Mouse (Mus musculus) adrenal gland, postnatal 10 days (tissue): Measurements from ENCODE around the gene Map2k7. TPM values are rescaled to one million over a fixed set of nuclear protein-coding genes. Genes with fewer than 3 reads are reported as not detected.
A peak's percentile ranks its signal among the peaks of the same experiment; 100 is the strongest.

Experiments
- DNase-seq: peaks from one replicate; pipeline ENCODE4 v3.0.0; 2021; ENCODE audit warnings: mixed read lengths
- long read RNA-seq, 2 experiments: library from polyadenylated mRNA; stranded (forward); transcript quantifications; one replicate each; pipeline ENCODE4 v2.0.0; 2021
- total RNA-seq, 2 experiments: library from RNA; stranded (reverse); gene quantifications; 2 replicates each; pipeline ENCODE4 v1.2.3; 2021

Map2k7 gene
- total RNA-seq = 10 to 100 TPM; 78.2 to 79.0 TPM
- long read RNA-seq, experiment 1, transcript Map2k7-206 (11 exons, 3,497 nt) = major isoform, 13 of 51 reads
- long read RNA-seq, experiment 1, transcript Map2k7-202 (12 exons, 3,525 nt) = minor isoform, 8 of 51 reads
- long read RNA-seq, experiment 1, partial matches to known transcripts = 17 of 51 reads
- long read RNA-seq, experiment 1, other reads (novel, unspliced or antisense) = 6 of 51 reads
- long read RNA-seq, experiment 2, transcript Map2k7-206 (11 exons, 3,497 nt) = minor isoform, 10 of 33 reads
- long read RNA-seq, experiment 2, transcript Map2k7-202 (12 exons, 3,525 nt) = major isoform, 13 of 33 reads
- long read RNA-seq, experiment 2, partial matches to known transcripts = 2 of 33 reads
- long read RNA-seq, experiment 2, other reads (novel, unspliced or antisense) = 3 of 33 reads

DNA sequence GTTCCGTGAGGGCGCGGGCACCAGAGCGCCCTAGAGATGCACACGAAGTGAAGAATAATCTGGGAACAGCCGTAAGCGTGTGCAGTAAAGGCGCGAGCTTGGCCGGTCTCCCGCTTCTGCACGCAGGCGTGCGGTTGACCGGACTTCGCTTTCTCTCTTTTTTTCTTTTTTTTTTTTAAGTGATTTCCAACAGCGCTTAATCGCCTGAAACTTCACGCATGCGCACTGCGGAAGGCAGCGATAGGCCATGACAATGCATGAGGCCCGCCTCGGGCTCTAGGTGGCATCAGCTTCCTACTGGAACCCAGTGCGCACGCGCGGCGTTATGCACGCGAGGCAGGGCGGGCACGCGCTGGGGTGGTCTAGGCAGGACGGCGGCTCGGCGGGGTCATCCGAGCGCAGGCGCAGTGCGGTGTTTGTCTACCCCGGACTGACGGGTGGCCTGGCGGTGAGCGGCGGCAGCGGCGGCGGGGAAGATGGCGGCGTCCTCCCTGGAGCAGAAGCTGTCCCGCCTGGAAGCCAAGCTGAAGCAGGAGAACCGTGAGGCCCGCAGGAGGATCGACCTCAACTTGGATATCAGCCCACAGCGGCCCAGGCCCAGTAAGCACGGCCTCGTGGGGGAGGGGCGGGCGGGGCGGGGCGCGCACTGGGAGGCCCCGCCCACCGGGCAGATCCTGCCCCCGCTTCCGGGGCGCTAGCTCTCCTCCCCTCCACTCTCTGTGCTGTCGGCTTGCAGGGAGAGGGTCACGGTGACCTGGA lies at the start of gene Map2k7, which contains the start of gene Gm49320:
Gene Map2k7 (plus strand): TSS at position 307 of the 759 bp plus-strand sequence.
Gene Gm49320 (plus strand): TSS at position 432 of the 759 bp plus-strand sequence.
- peak; percentile 100 for DNase-seq

DNA sequence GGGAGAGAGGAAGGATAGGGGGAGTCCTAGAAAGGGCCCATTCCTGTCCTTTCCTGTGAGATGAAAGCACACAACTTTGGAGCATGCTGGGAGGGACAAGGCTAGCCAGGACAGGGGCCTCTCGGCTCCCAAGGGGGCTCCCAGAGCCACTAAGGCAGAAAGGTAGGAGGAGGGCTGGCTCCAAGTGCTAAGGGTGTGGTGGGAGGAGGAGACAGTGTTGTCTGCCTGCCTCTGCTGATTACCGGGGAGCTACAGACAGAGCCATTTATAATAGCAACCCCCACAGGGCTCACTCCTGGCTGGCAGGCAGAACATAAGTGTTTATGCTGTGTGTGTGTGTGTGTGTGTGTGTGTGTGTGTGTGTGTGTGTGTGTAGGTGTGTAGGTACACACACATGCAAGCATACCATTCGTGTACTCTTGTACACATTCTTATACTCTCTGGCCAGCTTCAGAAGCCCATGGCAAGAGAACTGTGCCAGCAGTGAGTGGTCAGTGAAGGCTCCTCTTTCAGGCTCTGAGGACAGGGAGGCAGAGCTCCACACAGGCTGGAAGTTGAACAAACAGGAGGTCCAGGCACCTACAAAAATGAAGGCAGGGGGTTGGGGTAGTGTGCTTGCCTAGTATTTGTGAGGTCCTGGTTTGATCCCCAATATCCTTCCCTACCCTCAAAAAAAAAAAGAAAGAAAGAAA lies 49.4 kb upstream of the Map2k7 start:
- DNase-seq = no peak

DNA sequence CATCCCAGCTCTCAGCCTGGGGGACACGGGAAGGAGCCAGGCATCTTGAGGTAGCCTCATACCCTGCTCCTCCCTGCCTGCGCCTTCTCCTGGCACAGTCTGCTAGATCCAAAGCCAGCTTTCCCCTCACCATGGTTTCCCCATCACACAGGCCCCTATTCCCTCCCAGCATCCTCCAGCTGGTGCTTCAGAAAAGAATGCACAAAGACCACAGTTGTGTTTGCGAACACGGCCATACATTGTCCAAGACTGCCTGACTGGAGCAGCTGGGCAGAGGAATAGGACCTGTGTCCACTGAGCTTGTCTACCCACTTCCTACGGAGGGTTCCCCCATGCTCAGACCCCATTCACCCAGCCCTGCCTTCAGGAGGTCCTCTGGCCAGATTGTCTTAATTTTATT lies 46.2 kb upstream of the Map2k7 start:
- DNase-seq = no peak

DNA sequence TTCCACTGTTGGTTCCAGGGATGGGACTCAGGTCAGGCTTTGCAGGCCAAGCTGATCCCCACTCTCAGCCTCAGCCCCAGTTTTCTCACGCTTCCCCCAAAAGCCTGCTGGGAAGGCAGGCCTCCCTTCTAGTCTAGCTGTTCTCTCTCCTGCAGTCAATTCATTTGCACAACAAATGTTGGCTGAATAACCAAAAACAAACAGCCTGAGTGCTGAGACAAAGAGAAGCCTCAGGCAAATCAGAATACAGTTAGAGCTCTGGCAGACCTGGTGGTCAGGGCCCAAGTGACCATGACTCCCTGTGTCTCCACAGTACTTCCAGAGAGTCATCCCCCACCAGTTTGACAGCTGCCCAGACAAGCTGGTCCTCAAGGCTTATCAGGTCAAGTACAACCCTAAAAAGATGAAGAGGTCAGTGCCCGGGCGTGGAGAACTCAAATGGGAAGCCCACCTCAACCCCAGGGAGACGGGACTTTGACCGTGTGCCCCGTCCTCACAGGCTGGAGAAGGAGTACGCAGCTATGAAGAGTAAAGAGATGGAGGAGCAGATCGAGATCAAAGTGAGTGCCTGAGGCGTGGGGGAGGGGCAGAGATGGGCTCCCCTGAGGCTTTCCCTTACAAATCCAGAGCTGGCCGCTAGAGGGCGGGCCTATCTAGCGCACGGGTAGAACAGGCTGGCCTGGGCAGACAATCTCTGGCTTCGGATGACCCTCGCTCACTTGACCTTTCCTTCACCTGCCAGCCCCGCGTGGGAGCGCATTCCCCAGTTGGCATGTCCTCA lies 45.5 kb upstream of the Map2k7 start:
- DNase-seq = peak; percentile 95

DNA sequence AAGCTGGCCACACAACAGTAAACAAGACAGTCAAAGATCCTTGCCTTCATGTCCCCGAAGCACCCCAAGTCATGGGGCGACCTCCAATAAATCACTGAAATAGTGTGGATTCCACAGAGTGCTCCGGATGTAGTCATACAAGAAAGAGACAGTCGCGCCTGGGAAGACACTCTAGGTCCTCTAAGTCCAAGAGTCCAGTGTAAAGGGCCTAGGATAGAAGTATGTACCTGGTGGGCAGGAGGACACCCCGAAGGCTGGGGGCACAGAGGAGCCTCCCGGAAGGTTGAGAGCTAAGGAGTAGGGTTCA lies 45.0 kb upstream of the Map2k7 start:
- DNase-seq = no peak

DNA sequence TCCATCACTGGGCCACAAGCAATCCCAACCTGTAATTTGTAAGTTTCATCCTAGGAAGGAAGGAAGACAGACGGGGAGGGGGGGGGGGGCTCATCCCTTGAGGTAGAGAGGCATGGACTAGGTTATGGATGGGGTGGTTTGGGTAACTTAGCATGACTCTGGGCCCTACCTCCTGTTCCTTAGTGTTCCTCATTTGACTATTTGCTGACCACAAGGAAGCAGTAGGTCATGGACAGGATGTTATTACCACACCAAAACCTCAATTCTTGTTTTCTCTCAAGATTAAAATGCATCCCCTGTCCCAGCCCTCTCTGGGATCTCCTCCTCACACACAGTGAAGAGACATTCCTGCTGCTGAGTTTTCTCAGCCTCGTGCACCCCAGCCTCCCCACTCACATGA lies 37.2 kb upstream of the Map2k7 start:
- DNase-seq = no peak

DNA sequence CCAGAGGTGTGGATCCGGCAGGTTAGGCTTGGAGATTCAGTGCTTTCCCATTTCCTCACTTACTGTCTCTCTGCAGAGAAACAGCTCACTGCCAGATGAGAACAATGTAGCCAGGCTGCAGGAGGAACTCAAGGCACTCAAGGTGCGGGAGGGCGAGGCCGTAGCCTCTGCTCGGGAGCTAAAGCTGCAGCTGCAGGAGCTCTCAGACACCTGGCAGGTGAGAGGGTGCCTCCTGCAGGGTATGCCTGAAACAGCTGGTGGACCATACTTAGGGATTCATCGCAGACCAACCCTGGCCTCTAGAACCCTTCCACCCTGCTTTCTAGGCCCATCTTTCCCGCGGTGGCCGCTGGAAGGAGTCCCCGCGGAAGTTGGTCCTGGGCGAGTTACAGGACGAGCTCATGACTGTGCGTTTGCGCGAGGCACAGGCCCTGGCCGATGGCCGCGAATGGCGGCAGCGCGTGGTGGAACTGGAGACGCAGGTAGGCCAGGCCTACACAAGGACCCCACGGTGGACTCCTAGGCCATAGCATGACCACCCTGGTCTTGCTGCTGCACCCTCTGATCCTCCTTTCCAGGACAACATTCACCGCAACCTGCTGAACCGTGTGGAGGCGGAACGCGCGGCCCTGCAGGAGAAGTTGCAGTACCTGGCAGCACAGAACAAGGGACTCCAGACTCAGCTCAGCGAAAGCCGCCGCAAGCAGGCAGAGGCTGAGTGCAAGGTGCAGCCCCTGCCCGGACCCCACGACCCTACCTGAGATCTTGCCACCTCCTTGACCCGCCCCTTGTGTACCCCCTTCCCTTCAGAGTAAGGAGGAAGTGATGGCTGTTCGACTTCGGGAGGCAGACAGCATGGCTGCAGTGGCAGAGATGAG lies 33.1 kb upstream of the Map2k7 start:
- DNase-seq = no peak

DNA sequence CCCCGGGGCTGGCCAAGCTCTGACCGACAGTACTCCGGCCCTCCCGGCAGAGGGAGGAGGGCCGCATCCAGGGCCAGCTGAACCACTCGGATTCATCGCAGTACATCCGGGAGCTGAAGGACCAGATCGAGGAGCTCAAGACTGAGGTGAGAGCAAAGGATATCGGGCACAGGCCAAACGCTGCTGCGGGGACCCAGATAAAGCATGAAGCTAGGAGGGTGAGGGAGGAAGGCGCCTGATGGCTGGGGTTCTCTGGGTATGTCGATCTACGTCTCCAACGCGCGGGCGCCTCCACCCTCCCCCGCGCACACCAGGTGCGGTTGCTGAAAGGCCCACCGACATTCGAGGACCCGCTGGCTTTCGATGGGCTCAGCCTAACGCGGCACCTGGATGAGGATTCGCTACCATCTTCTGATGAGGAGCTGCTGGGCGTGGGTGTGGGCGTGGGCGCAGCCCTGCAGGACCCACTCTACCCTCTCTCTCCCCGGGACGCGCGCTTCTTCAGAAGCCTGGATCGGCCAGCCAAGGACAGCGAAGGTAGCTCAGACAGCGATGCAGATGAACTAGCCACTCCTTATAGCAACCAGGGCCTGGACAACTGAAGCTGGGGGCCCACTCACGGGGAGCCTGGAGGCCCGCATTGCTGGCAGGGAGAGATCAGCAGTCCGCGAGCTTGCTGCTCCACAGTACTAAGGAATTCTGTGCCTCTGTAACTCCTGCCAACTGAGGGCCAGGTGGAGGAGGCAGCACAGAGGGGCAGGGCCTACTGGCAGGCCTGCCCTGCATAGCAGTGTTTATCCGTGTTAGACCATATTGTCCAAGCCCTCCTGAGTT lies 32.1 kb upstream of the Map2k7 start:
- no peak for DNase-seq

DNA sequence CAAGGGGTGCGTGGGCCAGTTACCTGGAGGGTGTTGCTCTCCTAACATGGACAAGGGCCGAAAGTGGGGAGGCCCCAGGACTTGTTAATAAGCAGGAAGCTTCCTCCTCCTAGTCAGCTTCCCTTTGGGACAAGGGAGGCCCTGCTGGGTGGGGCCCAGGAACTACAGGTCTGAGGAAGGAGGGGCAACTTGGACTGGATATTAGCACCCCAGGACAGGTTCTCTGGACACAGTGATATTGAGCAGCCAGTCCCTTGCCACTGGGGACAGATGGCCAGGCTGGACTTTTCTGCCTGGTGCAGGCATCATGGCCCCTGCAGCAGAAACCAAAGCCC lies 31.6 kb upstream of the Map2k7 start:
- DNase-seq = no peak

DNA sequence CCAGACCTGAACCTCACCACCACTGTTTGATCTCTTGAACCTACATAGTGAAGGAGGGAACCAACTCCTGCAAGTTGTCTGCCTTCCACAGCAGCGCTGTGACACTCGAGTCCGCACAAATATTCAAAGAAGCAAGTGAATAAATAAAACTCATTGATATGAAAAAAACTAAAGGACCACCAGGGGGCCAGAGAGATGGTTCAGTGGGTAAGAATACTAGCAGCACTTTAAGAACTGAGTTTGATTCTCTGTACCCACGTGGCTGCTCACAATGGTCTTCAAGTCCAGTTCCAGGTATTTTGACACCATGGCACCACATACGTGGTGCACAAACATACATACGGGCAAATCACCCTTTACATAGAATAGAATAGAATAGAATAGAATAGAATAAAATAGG lies 27.4 kb upstream of the Map2k7 start:
- DNase-seq = no peak

DNA sequence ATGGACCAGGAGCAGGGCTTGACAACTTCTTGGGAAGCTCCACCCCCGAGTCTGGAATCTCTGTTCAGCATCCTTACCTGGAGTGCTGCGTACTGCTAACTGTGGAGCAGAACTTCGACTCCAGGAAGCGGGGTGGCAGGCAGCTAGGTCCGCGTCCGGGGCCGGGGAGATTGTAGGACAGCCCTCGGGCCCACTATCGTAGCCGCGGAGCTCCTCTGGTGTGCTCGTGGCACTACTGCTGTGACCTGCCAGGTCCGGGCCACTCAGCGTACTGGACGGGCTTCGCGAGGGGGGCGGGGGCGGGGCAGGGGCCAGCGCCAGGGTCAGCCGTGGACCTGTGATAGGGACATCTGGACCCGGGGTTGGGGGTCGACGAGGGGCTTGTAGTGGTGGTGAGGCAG lies 25.7 kb upstream of the Map2k7 start:
- peak; percentile 44 for DNase-seq

DNA sequence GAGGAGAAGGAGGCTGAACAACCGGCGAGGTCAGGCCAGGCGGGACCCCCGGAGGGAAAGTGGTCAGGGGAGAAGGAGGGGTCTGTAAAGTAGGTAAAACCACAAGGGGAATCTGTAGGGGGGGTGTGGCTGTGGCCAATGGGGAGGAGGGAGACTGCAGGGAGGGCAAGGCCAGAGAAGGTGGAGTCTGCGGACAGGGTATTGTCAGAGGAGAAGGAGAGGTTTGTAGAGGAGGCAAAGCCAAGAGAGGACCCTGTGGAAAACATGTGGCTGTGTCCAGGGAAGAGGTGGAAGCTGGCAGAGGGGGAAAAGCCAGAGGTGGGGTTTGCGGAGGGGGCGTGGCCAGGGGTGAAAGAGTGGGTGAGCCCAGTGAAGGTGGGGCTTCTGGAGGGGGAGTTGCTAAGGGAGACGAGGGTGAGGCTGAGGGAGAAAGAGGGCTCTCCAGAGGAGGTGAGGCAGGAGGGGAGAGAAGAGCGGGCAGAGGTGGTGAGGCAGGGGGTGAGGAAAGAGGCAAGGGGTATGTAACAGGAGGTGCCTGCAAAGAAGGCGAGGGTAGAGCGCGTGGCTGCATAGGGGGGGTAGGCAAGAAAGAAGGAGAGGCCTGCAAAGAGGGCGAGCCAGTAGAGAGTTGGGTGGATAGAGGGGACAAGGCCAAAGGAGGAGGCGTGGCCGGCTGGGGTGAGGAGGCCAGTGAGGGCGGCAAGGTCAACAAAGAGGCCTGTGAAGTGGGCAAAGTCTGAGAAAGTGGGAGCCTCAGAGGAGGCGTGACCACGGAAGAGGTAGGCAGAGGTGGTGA lies 25.1 kb upstream of the Map2k7 start:
- DNase-seq = peak; percentile 83

DNA sequence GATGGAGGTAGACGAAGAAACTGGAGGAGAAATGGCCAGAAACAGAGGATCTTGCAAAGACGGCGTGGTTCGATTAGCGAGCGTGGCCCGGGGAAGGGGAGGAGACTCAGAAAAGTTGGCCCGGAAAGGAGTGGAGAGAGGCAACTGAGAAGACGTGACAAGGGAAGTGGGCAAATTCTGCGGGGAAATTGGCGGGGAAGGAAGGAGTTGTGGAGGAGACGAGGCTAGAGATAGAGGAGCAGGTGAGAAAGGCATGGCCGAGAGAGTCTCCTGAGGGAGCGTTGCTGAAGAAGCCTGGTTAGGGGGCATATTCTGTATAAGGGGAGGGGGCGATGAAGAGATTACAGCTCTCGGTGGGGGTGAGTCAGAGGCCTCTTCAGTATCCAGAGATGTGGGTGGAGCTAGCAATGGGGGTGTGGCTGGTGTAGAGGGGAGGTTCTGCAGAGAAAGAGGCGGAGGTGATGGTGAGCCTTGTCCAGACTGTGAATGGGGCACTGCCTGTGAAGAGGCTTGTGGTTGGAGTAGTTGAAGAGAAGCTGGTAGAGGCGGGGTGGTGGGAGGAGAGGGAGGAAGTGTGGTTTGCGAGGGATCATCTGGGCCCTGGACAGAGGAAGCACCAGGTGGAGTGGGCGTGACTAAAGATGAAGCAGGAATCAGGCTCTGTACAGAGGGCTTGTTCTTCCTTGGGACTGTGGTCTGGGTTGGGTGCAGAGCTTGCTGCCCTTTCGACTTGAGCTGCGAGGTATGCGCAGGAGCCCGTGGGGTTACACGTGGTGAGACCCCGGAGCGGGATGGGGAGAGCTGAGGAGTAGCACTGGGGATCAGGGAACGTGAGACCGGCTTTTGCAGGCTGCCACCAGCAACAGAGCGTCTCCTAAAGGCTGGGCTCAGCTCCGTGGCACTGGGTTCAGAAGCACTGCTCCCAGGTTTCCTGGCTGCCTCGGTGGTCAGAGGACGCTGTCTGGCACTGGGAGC lies 24.2 kb upstream of the Map2k7 start:
- peak; percentile 87 for DNase-seq

DNA sequence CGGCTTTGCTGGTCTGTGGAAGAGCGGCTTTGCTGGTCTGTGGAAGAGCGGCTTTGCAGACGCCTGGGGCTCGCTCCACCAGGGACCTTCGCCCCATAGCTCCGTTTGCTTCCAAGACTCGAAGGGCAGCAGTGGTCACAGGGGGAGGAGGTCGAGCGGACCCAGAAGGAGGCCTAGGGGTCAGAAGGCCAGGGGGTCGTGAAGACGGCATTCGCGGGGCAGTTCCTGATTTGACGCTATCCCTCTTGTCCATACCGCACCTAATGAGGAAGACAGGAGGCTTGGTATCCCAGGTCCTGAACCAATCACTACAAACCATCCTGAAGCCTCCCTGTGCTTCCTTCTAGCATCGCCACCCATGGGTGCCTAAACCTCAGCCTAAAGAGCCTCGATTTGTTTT lies 22.2 kb upstream of the Map2k7 start:
- no peak for DNase-seq

DNA sequence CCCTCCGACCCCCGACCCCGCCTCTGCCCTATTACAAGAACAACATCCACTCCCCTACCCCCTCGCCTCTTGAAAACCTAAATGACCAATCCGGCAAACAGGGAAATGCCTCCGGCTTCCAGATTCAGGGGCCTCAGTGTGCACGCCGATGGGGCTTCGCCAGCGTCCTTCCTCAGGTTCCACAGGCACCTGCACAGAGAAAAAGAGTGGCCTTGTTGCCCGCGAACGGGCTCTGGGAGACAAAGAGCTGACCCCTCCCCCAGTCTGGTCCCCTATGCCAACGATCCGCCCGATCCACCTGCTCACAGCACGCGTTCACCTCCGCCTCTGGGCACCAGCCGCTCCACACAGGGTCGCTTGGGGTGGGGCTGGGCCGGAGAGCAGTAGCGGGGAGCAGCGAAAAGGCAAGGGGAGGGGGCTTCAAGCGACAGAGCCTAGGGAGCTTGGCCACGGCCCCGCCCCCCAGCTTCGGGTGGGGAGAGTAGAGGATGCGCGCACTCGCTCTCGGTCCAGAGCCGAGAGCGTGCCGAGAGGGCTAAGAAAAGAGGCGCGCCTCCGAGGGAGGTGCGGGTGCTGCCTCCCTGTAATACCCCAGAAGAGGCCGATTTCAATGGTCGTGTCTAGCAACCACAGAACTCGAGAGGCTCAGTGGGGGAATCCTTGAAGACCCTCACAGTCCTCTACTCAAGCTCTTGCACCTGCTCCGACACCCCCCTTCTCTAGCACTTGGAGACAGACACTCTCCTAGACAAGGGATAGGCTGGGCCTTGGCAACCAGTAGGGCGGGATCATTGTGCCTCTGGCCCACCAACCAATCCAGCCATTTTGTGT lies 21.5 kb upstream of the Map2k7 start, which contains the start of gene Prr36:
Gene Prr36 (minus strand): TSS at position 669 of the 831 bp plus-strand sequence.
- peak; percentile 56 for DNase-seq

DNA sequence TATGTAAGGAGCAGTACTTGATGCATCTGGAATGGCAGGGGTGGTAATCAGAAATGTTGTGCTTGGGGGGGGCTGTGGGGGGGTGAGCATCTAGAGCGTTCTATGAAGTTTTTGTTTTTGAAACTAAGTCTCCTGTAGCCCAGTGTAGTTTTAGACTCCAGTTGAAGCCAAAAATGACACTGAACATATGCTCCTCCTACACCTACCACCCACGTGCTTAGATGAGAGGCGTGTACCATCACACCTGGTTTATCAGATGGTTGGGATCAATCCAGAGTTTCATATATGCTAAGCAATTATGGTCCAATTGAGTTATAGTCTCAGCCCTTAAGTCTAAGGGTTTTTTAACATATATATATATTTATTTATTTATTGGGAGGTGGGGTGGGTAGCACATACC lies 18.9 kb upstream of the Map2k7 start:
- DNase-seq = no peak

DNA sequence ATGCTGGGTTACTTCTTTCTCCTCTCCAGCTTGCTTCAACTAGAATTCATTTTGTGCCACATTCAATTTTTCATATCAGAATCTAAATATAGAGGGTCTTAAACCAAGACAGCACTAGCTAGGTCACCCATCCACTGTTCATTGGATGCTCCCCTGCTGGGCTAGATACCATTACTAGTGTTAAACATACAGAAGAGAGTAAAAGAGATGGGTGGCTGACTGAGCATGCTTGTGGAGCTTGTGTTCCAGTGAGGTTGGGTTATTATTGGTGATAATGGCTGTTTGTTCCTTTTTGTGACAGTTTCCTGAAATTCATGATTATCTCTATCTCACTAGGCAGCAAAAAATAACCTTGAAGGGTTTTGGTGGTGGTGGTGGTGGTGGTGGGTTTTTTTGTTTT lies 16.5 kb upstream of the Map2k7 start:
- no peak for DNase-seq
